Mouse (Mus musculus) hindbrain, embryonic 11.5 days (tissue): Measurements from ENCODE around the gene Bend6. TPM values are rescaled to one million over a fixed set of nuclear protein-coding genes. Genes with fewer than 3 reads are reported as not detected.
"Not testable (repeated sequence)": the region's sequence is repeated elsewhere in the genome, so short reads cannot be mapped to it uniquely, and the experiment has no call there.

Experiments used
- ATAC-seq: fragments of 200-750 bp; cut with Nextera tagmentation; 2 replicates; pipeline ENCODE4 v1.8.0; 2017; ENCODE audit warnings: mild to moderate bottlenecking, moderate TSS enrichment, moderate library complexity; ENCODE audit not compliant: low FRiP score
- DNase-seq: peaks from one replicate; pipeline ENCODE4 v3.0.0-alpha.2; 2015; ENCODE audit warnings: low spot score
- H3K27ac ChIP-seq: fragments of 300-500 bp; sonication (generic); 2 replicates; pipeline ENCODE4 v1.5.1; 2014; ENCODE audit warnings: mild to moderate bottlenecking, low read depth, low read length
- H3K27me3 ChIP-seq: fragments of 300-500 bp; sonication (generic); 2 replicates; pipeline ENCODE4 v1.6.1; 2014; ENCODE audit warnings: mild to moderate bottlenecking, low read length, moderate library complexity, mixed read lengths; ENCODE audit not compliant: control insufficient read depth, insufficient read depth
- H3K36me3 ChIP-seq: fragments of 300-500 bp; sonication (generic); 2 replicates; pipeline ENCODE4 v1.6.1; 2014; ENCODE audit warnings: mild to moderate bottlenecking, low read length, moderate library complexity, mixed read lengths; ENCODE audit not compliant: control insufficient read depth, insufficient read depth
- H3K4me1 ChIP-seq: fragments of 300-500 bp; sonication (generic); replicated peaks from 2 replicates; pipeline ENCODE4 v1.6.1; 2014; ENCODE audit warnings: low read length, mixed read lengths; ENCODE audit not compliant: control insufficient read depth, insufficient read depth
- H3K4me2 ChIP-seq: fragments of 300-500 bp; sonication (generic); replicated peaks from 2 replicates; pipeline ENCODE4 v1.6.1; 2014; ENCODE audit warnings: mild to moderate bottlenecking, low read depth, low read length
- H3K4me3 ChIP-seq: fragments of 300-500 bp; sonication (generic); 2 replicates; pipeline ENCODE4 v1.5.1; 2014; ENCODE audit warnings: low read depth, low read length
- H3K9ac ChIP-seq: fragments of 300-500 bp; sonication (generic); 2 replicates; pipeline ENCODE4 v1.6.1; 2014; ENCODE audit warnings: low read depth, low read length
- H3K9me3 ChIP-seq: fragments of 300-500 bp; sonication (generic); 2 replicates; pipeline ENCODE4 v1.6.1; 2016; ENCODE audit warnings: low read length; ENCODE audit not compliant: control insufficient read depth
- WGBS: fragments of 180-500 bp; shearing (Covaris S2); extraction: QIAGEN DNeasy Blood & Tissue Kit; methylation state at CpG from one replicate; pipeline ENCODE4 v1.1.7; 2014; 5-methylcytosine and 5-hydroxymethylcytosine counted together
- polyA plus RNA-seq: library from polyadenylated mRNA; unstranded; fragments of >200 nt; fragmentation: Nextera tagmentation; extraction: Ambion mirVana; gene quantifications from 2 replicates; pipeline ENCODE4 v1.2.1, GENCODE M21; 2014

Bend6 gene
- polyA plus RNA-seq, 1 experiment from 2014 or later, result 3.8 TPM

DNA sequence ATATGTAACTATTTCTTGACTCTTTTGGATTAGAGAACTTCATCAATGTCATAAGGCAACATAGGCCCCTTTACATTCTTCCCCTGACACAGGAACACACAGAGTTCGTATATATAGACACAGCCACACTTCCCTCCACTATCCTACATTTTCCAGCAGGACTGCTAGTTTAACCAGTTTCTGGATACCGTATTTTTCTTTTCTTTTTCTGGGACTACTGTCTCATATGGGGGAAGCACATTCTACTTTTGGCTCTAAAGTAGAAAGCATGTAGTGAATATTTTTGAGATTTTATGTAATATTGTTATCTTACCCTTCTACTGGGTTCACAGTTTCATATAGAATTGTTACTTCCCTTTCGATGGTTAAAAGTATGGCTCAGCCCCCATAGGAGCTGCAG is 38.2 kb downstream of the Bend6 start:
- Histone ChIP-seq H3K27me3 (no peaks in the 10 kb centered on the region), H3K9me3 (no peaks in the 10 kb centered on the region), H3K36me3 (no peaks in the 10 kb centered on the region), H3K27ac (no peak overlapping the region), H3K4me1 (no peaks in the 10 kb centered on the region), H3K4me2 (no peak overlapping the region), H3K9ac (no peak overlapping the region), H3K4me3 (no peak overlapping the region)
- DNase-seq (no peak), ATAC-seq (no peak)
- 90% methylated on average over 3 of the region's 3 CpGs for WGBS

GRCm38 (mm10) chr1:33869031-33869430 is 38.6 kb downstream of the Bend6 start:
- H3K27ac ChIP-seq, result no peak overlapping the region
- WGBS, result 92% methylated on average over 2 of the region's 2 CpGs
- no peak for ATAC-seq

GRCm38 (mm10) chr1:33846807-33847206 is 60.8 kb downstream of the Bend6 start:
- H3K4me1 ChIP-seq, result no peaks in the 10 kb centered on the region
- H3K27ac ChIP-seq, result no peak overlapping the region
- DNase-seq (no peak), ATAC-seq (no peak)
- H3K36me3 ChIP-seq, result no peaks in the 10 kb centered on the region
- H3K27me3 ChIP-seq, result no peaks in the 10 kb centered on the region
- WGBS, result 92% methylated on average over 2 of the region's 2 CpGs
- H3K9ac ChIP-seq, result no peak overlapping the region
- H3K4me3 ChIP-seq, result no peak overlapping the region
- no peaks in the 10 kb centered on the region for H3K9me3 ChIP-seq
- H3K4me2 ChIP-seq, result no peak overlapping the region

More at GRCm38 (mm10) chr1:33869031-33869430, 38.6 kb downstream of the Bend6 start:
- H3K4me3 ChIP-seq, result no peak overlapping the region
- H3K27me3 ChIP-seq, result no peaks in the 10 kb centered on the region
- H3K36me3 ChIP-seq, result no peaks in the 10 kb centered on the region
- H3K9me3 ChIP-seq, result no peaks in the 10 kb centered on the region
- no peak overlapping the region for H3K9ac ChIP-seq
- no peak overlapping the region for H3K4me2 ChIP-seq
- no peaks in the 10 kb centered on the region for H3K4me1 ChIP-seq
- no peak for DNase-seq

DNA sequence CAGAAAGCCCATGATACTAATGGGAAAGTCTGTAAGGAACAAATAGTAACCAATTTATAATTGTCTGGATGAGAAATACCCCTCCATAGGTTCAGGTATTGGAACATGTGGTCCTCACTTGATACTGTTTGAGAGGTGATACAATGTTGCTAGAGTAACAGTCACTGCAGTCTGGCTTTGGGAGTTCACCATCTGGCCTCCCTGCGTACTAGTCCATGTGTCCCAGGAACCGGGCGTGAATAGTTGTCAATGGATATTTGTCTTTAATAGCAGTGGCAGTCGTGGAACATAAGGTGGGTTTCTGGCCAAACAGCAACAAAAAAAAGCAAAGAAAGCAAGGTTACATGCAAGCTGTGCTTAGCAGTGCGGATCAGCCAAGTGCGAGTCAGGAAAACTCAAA is 63.8 kb downstream of the Bend6 start:
- H3K4me3 ChIP-seq, result no peak overlapping the region
- no peaks in the 10 kb centered on the region for H3K27me3 ChIP-seq
- 67% methylated on average over 6 of the region's 6 CpGs for WGBS
- H3K27ac ChIP-seq, result no peak overlapping the region
- no peak overlapping the region for H3K4me2 ChIP-seq
- H3K9ac ChIP-seq, result no peak overlapping the region
- no peak for ATAC-seq
- H3K4me1 ChIP-seq, result no peaks in the 10 kb centered on the region
- DNase-seq, result no peak
- H3K36me3 ChIP-seq, result no peaks in the 10 kb centered on the region
- H3K9me3 ChIP-seq, result no peaks in the 10 kb centered on the region

DNA sequence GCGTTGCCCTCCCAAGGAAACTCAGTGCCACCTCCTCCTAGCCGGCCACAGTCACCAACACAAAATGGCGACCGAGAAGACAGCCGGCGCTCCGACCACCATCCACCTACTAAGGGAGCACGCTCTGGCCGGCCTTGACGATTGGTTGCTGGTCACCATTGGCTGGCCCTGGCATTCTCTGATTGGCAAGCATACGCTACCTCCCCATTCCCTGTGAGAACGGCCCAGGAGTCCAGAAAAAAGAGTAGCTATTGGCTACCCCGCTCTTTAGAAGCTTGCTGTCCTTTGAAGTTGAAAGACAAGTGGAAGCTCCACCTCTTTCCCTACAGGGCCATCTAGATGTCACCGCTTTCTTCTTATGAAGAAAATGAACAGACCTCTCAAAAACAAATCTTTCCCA is 68.7 kb downstream of the Bend6 start:
- H3K36me3 ChIP-seq, ATAC-seq, H3K4me2 ChIP-seq, DNase-seq, H3K27ac ChIP-seq, H3K9ac ChIP-seq, H3K4me3 ChIP-seq, H3K4me1 ChIP-seq, H3K27me3 ChIP-seq, H3K9me3 ChIP-seq: not testable (repeated sequence)
- WGBS, result 95% methylated on average over 14 of the region's 14 CpGs

DNA sequence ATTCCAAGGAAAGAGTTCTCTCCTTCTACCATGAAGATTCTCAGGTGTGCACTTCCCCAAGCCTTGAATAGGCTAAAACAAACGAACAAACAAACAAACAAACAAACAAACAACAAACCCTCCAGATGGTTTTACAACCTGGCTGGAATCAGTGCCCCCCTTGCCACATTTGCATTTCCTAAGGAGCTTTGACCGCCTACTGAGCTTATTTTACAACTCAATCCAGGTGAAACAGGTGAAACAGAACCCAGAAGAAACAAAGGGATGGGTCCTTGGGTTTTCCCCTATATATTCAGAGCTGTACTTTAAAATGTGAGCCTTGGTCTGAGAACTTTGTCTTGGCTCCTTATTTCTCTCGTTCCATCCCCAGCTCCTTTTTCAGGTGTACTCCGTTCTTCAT is 77.0 kb downstream of the Bend6 start:
- H3K4me1 ChIP-seq, result no peaks in the 10 kb centered on the region
- H3K36me3 ChIP-seq, result no peaks in the 10 kb centered on the region
- H3K27me3 ChIP-seq, result no peaks in the 10 kb centered on the region
- 72% methylated on average over 4 of the region's 4 CpGs for WGBS
- ATAC-seq (no peak), DNase-seq (no peak)
- H3K4me2 ChIP-seq, result no peak overlapping the region
- H3K9me3 ChIP-seq, result no peaks in the 10 kb centered on the region
- H3K27ac ChIP-seq, result no peak overlapping the region
- H3K4me3 ChIP-seq, result no peak overlapping the region
- H3K9ac ChIP-seq, result no peak overlapping the region

GRCm38 (mm10) chr1:33817931-33818330 is 89.7 kb downstream of the Bend6 start:
- no peak for ATAC-seq
- no peak for DNase-seq
- no peaks in the 10 kb centered on the region for H3K27me3 ChIP-seq
- no peak overlapping the region for H3K9ac ChIP-seq
- H3K4me1 ChIP-seq, result peaks cover 4% of the 10 kb centered on the region
- H3K36me3 ChIP-seq, result no peaks in the 10 kb centered on the region
- 86% methylated on average over 2 of the region's 2 CpGs for WGBS
- no peak overlapping the region for H3K4me3 ChIP-seq
- no peak overlapping the region for H3K4me2 ChIP-seq
- H3K9me3 ChIP-seq, result no peaks in the 10 kb centered on the region
- no peak overlapping the region for H3K27ac ChIP-seq

DNA sequence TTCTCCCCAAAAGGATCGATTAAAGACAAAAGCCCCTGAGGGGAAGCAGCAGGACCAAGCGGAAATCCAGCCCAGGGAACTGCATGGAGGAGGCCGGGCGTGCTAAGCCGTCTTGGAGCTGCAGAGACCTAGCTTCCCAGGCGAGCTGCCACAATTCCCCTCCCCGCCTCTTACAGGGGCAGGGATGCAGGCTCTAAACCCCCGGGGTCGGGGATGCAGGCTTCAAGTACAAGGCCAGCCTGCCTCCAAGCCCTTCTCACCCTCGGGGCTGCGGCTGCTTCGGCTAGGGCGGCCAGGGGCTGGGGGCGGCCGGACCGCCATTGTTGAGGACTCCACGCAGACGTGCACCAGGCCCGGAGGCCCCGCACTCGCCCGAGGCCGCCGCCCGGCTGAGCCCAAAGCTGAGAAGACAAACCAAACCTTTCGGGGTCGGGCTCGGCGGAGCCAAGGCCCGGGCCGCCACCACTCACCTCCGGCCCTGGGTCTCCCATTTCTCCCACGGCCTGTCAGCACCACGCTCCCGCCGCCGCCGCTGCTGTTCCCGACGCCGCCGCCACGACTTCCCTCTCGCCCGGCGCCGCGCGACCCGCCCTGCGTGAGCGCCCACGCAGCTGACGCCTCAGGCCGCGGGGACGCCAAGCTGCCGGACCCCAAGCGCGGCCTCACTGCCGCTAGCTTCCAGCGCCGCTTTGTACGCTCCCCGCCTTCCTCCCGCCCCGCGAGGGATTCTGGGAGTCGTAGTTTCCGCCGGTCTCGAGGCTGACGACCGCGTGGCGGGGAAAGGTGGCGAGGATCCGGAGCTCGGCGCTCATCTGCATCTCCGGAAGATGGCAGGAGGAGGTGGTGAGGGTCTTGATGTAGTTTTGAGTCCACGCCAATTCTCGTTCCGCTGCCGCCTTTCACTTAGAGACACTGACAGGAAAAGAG is 93.5 kb downstream of the Bend6 start, which contains the start of gene Zfp451:
Gene Zfp451 (minus strand): TSS at position 728 of the 927 bp plus-strand sequence.
- Histone ChIP-seq H3K9ac (peak within 1 kb of the TSS; percentile 88), H3K4me3 (peak within 1 kb of the TSS; percentile 62), H3K27me3 (no peaks in the 10 kb centered on the region), H3K36me3 (0 out of 2 replicates have a peak, but pooled peaks cover 4% of the 10 kb centered on the region), H3K9me3 (no peaks in the 10 kb centered on the region), H3K4me1 (peaks cover 7% of the 10 kb centered on the region), H3K4me2 (peak within 1 kb of the TSS; percentile 68), H3K27ac (peak within 1 kb of the TSS; percentile 88)
- DNase-seq (peak; percentile 96), ATAC-seq (peak; percentile 93)
- WGBS, result under 1% methylated on average over 78 of the region's 85 CpGs

GRCm38 (mm10) chr1:33813495-33813867 is 94.1 kb downstream of the Bend6 start:
- ATAC-seq, result peak; percentile 44
- peak overlapping the region; percentile 68 for H3K4me2 ChIP-seq
- H3K36me3 ChIP-seq, result 0 out of 2 replicates have a peak, but pooled peaks cover 4% of the 10 kb centered on the region
- H3K4me1 ChIP-seq, result peaks cover 7% of the 10 kb centered on the region
- WGBS, result 6% methylated on average over 11 of the region's 11 CpGs
- peak overlapping the region; percentile 88 for H3K27ac ChIP-seq
- H3K9ac ChIP-seq, result peak overlapping the region; percentile 88
- no peaks in the 10 kb centered on the region for H3K27me3 ChIP-seq
- H3K9me3 ChIP-seq, result no peaks in the 10 kb centered on the region
- H3K4me3 ChIP-seq, result peak overlapping the region; percentile 62
- DNase-seq, result no peak
